Mouse (Mus musculus) forebrain, embryonic 10.5 days (tissue): Measurements from ENCODE around the gene Bdnf. TPM values are rescaled to one million over a fixed set of nuclear protein-coding genes. Genes with fewer than 3 reads are reported as not detected.

Source experiments
- DNase-seq: peaks from one replicate; pipeline ENCODE4 v3.0.0-alpha.2; 2017; ENCODE audit warnings: low spot score; ENCODE audit errors: extremely low spot score
- H3K27ac ChIP-seq: fragments of 300-500 bp; sonication (generic); 2 replicates; pipeline ENCODE4 v1.5.1; 2016; ENCODE audit warnings: mild to moderate bottlenecking
- H3K27me3 ChIP-seq: fragments of 300-500 bp; sonication (generic); 2 replicates; pipeline ENCODE4 v1.6.1; 2016; ENCODE audit warnings: mild to moderate bottlenecking; ENCODE audit not compliant: poor library complexity, severe bottlenecking
- H3K36me3 ChIP-seq: fragments of 300-500 bp; sonication (generic); replicated peaks from 2 replicates; pipeline ENCODE4 v1.6.1; 2016; ENCODE audit warnings: mild to moderate bottlenecking, moderate library complexity
- H3K4me1 ChIP-seq: fragments of 300-500 bp; sonication (generic); 2 replicates; pipeline ENCODE4 v1.6.1; 2016
- H3K4me3 ChIP-seq: fragments of 300-500 bp; sonication (generic); 2 replicates; pipeline ENCODE4 v1.5.1; 2016; ENCODE audit warnings: mild to moderate bottlenecking, moderate library complexity
- H3K9me3 ChIP-seq: fragments of 300-500 bp; sonication (generic); 2 replicates; pipeline ENCODE4 v1.6.1; 2016; ENCODE audit warnings: mild to moderate bottlenecking, moderate library complexity
- WGBS: fragments of 180-500 bp; shearing (Covaris S2); methylation state at CpG from one replicate; pipeline ENCODE4 v1.1.7; 2016; 5-methylcytosine and 5-hydroxymethylcytosine counted together
- polyA plus RNA-seq: library from polyadenylated mRNA; unstranded; fragments of >200 nt; fragmentation: Nextera tagmentation; extraction: Ambion mirVana; gene quantifications from 2 replicates; pipeline ENCODE4 v1.2.1, GENCODE M21; 2016

The Bdnf gene
- polyA plus RNA-seq, 1 experiment from 2014 or later = 1.9 TPM

- no peak for DNase-seq
- Histone ChIP-seq H3K4me3 (no peak overlapping the region), H3K27ac (no peak overlapping the region), H3K4me1 (no peaks in the 10 kb centered on the region), H3K9me3 (no peaks in the 10 kb centered on the region), H3K36me3 (peaks cover 8% of the 10 kb centered on the region), H3K27me3 (no peaks in the 10 kb centered on the region)
- 72% methylated on average over 6 of the region's 6 CpGs for WGBS
These were observed 51.3 kb downstream of the Bdnf start for GRCm38 (mm10) chr2:109725831-109726230.

- no peaks in the 10 kb centered on the region for H3K27me3 ChIP-seq
- DNase-seq = no peak
- no peaks in the 10 kb centered on the region for H3K36me3 ChIP-seq
- no peak overlapping the region for H3K4me3 ChIP-seq
- H3K9me3 ChIP-seq = no peaks in the 10 kb centered on the region
- H3K4me1 ChIP-seq = peaks cover 8% of the 10 kb centered on the region
- 94% methylated on average over 1 of the region's 1 CpGs for whole genome bisulfite sequencing
- H3K27ac ChIP-seq = no peak overlapping the region
These were observed 54.7 kb downstream of the Bdnf start for GRCm38 (mm10) chr2:109729221-109729620.

GRCm38 (mm10) chr2:109733201-109734039 lies 58.9 kb downstream of the Bdnf start:
- WGBS = 55% methylated on average over 9 of the region's 9 CpGs
- no peaks in the 10 kb centered on the region for H3K36me3 ChIP-seq
- no peak for DNase-seq
- H3K4me3 ChIP-seq = no peak overlapping the region
- peaks cover 17% of the 10 kb centered on the region for H3K4me1 ChIP-seq
- no peak overlapping the region for H3K27ac ChIP-seq
- no peaks in the 10 kb centered on the region for H3K9me3 ChIP-seq
- H3K27me3 ChIP-seq = no peaks in the 10 kb centered on the region

- Histone ChIP-seq H3K9me3 (no peaks in the 10 kb centered on the region), H3K27ac (no peak overlapping the region), H3K27me3 (no peaks in the 10 kb centered on the region), H3K4me3 (no peak overlapping the region), H3K36me3 (no peaks in the 10 kb centered on the region), H3K4me1 (peaks cover 17% of the 10 kb centered on the region)
- WGBS = 84% methylated on average over 3 of the region's 3 CpGs
- no peak for DNase-seq
These were observed 59.7 kb downstream of the Bdnf start for GRCm38 (mm10) chr2:109734228-109734627.

GRCm38 (mm10) chr2:109734666-109735065 lies 60.2 kb downstream of the Bdnf start:
- H3K4me3 ChIP-seq = no peak overlapping the region
- H3K9me3 ChIP-seq = no peaks in the 10 kb centered on the region
- H3K27ac ChIP-seq = no peak overlapping the region
- H3K4me1 ChIP-seq = peaks cover 17% of the 10 kb centered on the region
- H3K36me3 ChIP-seq = no peaks in the 10 kb centered on the region
- 91% methylated on average over 6 of the region's 6 CpGs for WGBS
- DNase-seq = no peak
- no peaks in the 10 kb centered on the region for H3K27me3 ChIP-seq

GRCm38 (mm10) chr2:109735347-109735746 lies 60.8 kb downstream of the Bdnf start:
- H3K36me3 ChIP-seq = no peaks in the 10 kb centered on the region
- H3K4me3 ChIP-seq = no peak overlapping the region
- H3K4me1 ChIP-seq = peaks cover 17% of the 10 kb centered on the region
- H3K27ac ChIP-seq = no peak overlapping the region
- no peaks in the 10 kb centered on the region for H3K27me3 ChIP-seq
- WGBS = 74% methylated on average over 7 of the region's 7 CpGs
- no peaks in the 10 kb centered on the region for H3K9me3 ChIP-seq
- no peak for DNase-seq

GRCm38 (mm10) chr2:109736306-109736705 lies 61.8 kb downstream of the Bdnf start:
- H3K27ac ChIP-seq = no peak overlapping the region
- no peaks in the 10 kb centered on the region for H3K9me3 ChIP-seq
- DNase-seq = no peak
- no peak overlapping the region for H3K4me3 ChIP-seq
- 88% methylated on average over 2 of the region's 2 CpGs for WGBS
- H3K36me3 ChIP-seq = no peaks in the 10 kb centered on the region
- H3K27me3 ChIP-seq = no peaks in the 10 kb centered on the region
- H3K4me1 ChIP-seq = peaks cover 17% of the 10 kb centered on the region

GRCm38 (mm10) chr2:109738331-109738730 lies 63.8 kb downstream of the Bdnf start:
- H3K27me3 ChIP-seq = no peaks in the 10 kb centered on the region
- DNase-seq = no peak
- H3K4me3 ChIP-seq = no peak overlapping the region
- H3K4me1 ChIP-seq = peaks cover 20% of the 10 kb centered on the region
- no peaks in the 10 kb centered on the region for H3K36me3 ChIP-seq
- no peak overlapping the region for H3K27ac ChIP-seq
- H3K9me3 ChIP-seq = no peaks in the 10 kb centered on the region
- WGBS = 84% methylated on average over 2 of the region's 2 CpGs

GRCm38 (mm10) chr2:109743208-109743960 lies 68.9 kb downstream of the Bdnf start:
- 60% methylated on average over 3 of the region's 3 CpGs for whole genome bisulfite sequencing
- H3K27ac ChIP-seq = peak overlapping the region; percentile 30; the same call in 1 of the 2 replicates

GRCm38 (mm10) chr2:109746223-109746622 lies 71.7 kb downstream of the Bdnf start:
- whole genome bisulfite sequencing = 9% methylated on average over 1 of the region's 1 CpGs
- no peak for DNase-seq
- Histone ChIP-seq H3K27me3 (no peaks in the 10 kb centered on the region), H3K36me3 (no peaks in the 10 kb centered on the region), H3K27ac (no peak overlapping the region), H3K4me1 (peaks cover 24% of the 10 kb centered on the region), H3K9me3 (no peaks in the 10 kb centered on the region), H3K4me3 (no peak overlapping the region)

More at GRCm38 (mm10) chr2:109743208-109743960, 68.9 kb downstream of the Bdnf start:
- Histone ChIP-seq H3K27me3 (no peaks in the 10 kb centered on the region), H3K36me3 (no peaks in the 10 kb centered on the region), H3K9me3 (no peaks in the 10 kb centered on the region), H3K4me3 (no peak overlapping the region), H3K4me1 (peaks cover 24% of the 10 kb centered on the region)
- DNase-seq = no peak

GRCm38 (mm10) chr2:109748412-109748811 lies 73.9 kb downstream of the Bdnf start:
- peaks cover 19% of the 10 kb centered on the region for H3K4me1 ChIP-seq
- no peaks in the 10 kb centered on the region for H3K36me3 ChIP-seq
- no peak overlapping the region for H3K27ac ChIP-seq
- no peaks in the 10 kb centered on the region for H3K27me3 ChIP-seq
- DNase-seq = no peak
- H3K9me3 ChIP-seq = no peaks in the 10 kb centered on the region
- no peak overlapping the region for H3K4me3 ChIP-seq

GRCm38 (mm10) chr2:109748815-109749214 lies 74.3 kb downstream of the Bdnf start:
- Histone ChIP-seq H3K27me3 (no peaks in the 10 kb centered on the region), H3K4me1 (peaks cover 15% of the 10 kb centered on the region), H3K36me3 (no peaks in the 10 kb centered on the region), H3K4me3 (no peak overlapping the region), H3K9me3 (no peaks in the 10 kb centered on the region), H3K27ac (no peak overlapping the region)
- no peak for DNase-seq
- WGBS = 92% methylated on average over 4 of the region's 4 CpGs

- Histone ChIP-seq H3K9me3 (no peaks in the 10 kb centered on the region), H3K27me3 (no peaks in the 10 kb centered on the region), H3K27ac (no peak overlapping the region), H3K4me3 (no peak overlapping the region), H3K4me1 (peaks cover 9% of the 10 kb centered on the region), H3K36me3 (no peaks in the 10 kb centered on the region)
- DNase-seq = no peak
These were observed 75.5 kb downstream of the Bdnf start for GRCm38 (mm10) chr2:109749964-109750363.
